Mouse (Mus musculus) CH12.LX (cell line): ENCODE data around the gene Adgrg1. TPM values are rescaled to one million over a fixed set of nuclear protein-coding genes. Genes with fewer than 3 reads are reported as not detected.

Experiments
- DNase-seq: peaks from one replicate; pipeline ENCODE4 v3.0.0-alpha.2; 2013; ENCODE audit errors: extremely low read depth
- H3K27ac ChIP-seq: 2 replicates; pipeline ENCODE4 v1.5.1; 2012; ENCODE audit warnings: low read depth, mild to moderate bottlenecking, control low read depth, moderate library complexity; ENCODE audit not compliant: insufficient read depth
- H3K27me3 ChIP-seq: replicated peaks from 2 replicates; pipeline ENCODE3; 2012; ENCODE audit warnings: inconsistent platforms
- H3K36me3 ChIP-seq, 2 experiments: replicated peaks in 1 of 2; 2 replicates each; pipeline versions ENCODE3 to v1.6.1; 2012; ENCODE audit warnings: inconsistent platforms in 1 of 2, low read length in 1 of 2, mild to moderate bottlenecking in 1 of 2, mixed read lengths in 1 of 2, moderate library complexity in 1 of 2; ENCODE audit not compliant: control insufficient read depth in 1 of 2, insufficient read depth in 1 of 2
- H3K4me1 ChIP-seq, 2 experiments: 2 replicates each; pipeline ENCODE4 v1.6.1; 2012; ENCODE audit warnings: inconsistent platforms in 1 of 2, moderate library complexity in 1 of 2; ENCODE audit not compliant: insufficient read depth in 2 of 2, control insufficient read depth in 1 of 2
- H3K4me2 ChIP-seq: 2 replicates; pipeline ENCODE4 v1.6.1; 2012; ENCODE audit warnings: low read depth, mild to moderate bottlenecking, control low read depth; ENCODE audit not compliant: poor library complexity, insufficient read depth, severe bottlenecking
- H3K4me3 ChIP-seq, 3 experiments: fragments of 150-350 bp in 1 of 3; sonication (generic) in 1 of 3; replicated peaks in 1 of 3; 2 replicates each; pipeline versions ENCODE3 to v1.5.1; 2011 to 2012; ENCODE audit warnings: low read depth in 2 of 3, low read length in 2 of 3, mild to moderate bottlenecking in 2 of 3, moderate library complexity in 2 of 3, control low read depth in 1 of 3, improper control_type of control experiment in 1 of 3, inconsistent platforms in 1 of 3, mixed read lengths in 1 of 3; ENCODE audit not compliant: poor library complexity in 1 of 3
- H3K79me2 ChIP-seq: replicated peaks from 2 replicates; pipeline ENCODE4 v1.6.1; 2012; ENCODE audit warnings: mild to moderate bottlenecking, moderate library complexity; ENCODE audit not compliant: control insufficient read depth, poor library complexity, insufficient read depth, severe bottlenecking; ENCODE audit errors: extremely low read depth
- H3K9ac ChIP-seq: 2 replicates; pipeline ENCODE4 v1.6.1; 2012; ENCODE audit warnings: low read depth, mild to moderate bottlenecking, control low read depth, moderate library complexity; ENCODE audit not compliant: insufficient read depth
- H3K9me3 ChIP-seq: replicated peaks from 2 replicates; pipeline ENCODE3; 2012; ENCODE audit warnings: low read length, inconsistent platforms, mixed read lengths
- BHLHE40 ChIP-seq: IDR thresholded peaks from 2 replicates; pipeline ENCODE4 v1.6.1; 2011; ENCODE audit warnings: mild to moderate bottlenecking, low read depth, low read length, improper control_type of control experiment
- CHD1 ChIP-seq: IDR thresholded peaks from 2 replicates; pipeline ENCODE4 v1.6.1; 2012; ENCODE audit warnings: low read depth, low read length, improper control_type of control experiment, inconsistent platforms
- CHD2 ChIP-seq: IDR thresholded peaks from 2 replicates; pipeline ENCODE4 v1.6.1; 2011; ENCODE audit warnings: low read length, improper control_type of control experiment
- CTCF ChIP-seq, 2 experiments: IDR thresholded peaks in 1 of 2; conservative IDR thresholded peaks in 1 of 2; 2 replicates each; pipeline ENCODE4 v1.5.1; 2011 to 2012; ENCODE audit warnings: low read depth in 2 of 2, low read length in 2 of 2, improper control_type of control experiment in 1 of 2, inconsistent platforms in 1 of 2, mild to moderate bottlenecking in 1 of 2, moderate library complexity in 1 of 2
- E2F4 ChIP-seq: IDR thresholded peaks from 2 replicates; pipeline ENCODE4 v1.6.1; 2011; ENCODE audit warnings: low read depth, low read length, improper control_type of control experiment; ENCODE audit not compliant: insufficient replicate concordance
- ELF1 ChIP-seq: IDR thresholded peaks from 2 replicates; pipeline ENCODE4 v1.6.1; 2014; ENCODE audit warnings: low read depth, mild to moderate bottlenecking, inconsistent platforms, low read length, improper control_type of control experiment
- ETS1 ChIP-seq: conservative IDR thresholded peaks from 2 replicates; pipeline ENCODE4 v1.6.1; 2012; ENCODE audit warnings: low read depth, mild to moderate bottlenecking, inconsistent platforms, low read length, improper control_type of control experiment, moderate library complexity
- IRF4 ChIP-seq: IDR thresholded peaks from 2 replicates; pipeline ENCODE4 v1.6.1; 2014; ENCODE audit warnings: low read depth, mild to moderate bottlenecking, inconsistent platforms, low read length, improper control_type of control experiment
- JUN ChIP-seq: IDR thresholded peaks from 2 replicates; pipeline ENCODE4 v1.6.1; 2011; ENCODE audit warnings: low read depth, mild to moderate bottlenecking, low read length, improper control_type of control experiment, moderate library complexity; ENCODE audit not compliant: insufficient read depth
- JUND ChIP-seq: conservative IDR thresholded peaks from 2 replicates; pipeline ENCODE4 v1.6.1; 2011; ENCODE audit warnings: low read depth, low read length, improper control_type of control experiment
- KAT2A ChIP-seq: IDR thresholded peaks from 2 replicates; pipeline ENCODE4 v1.6.1; 2012; ENCODE audit warnings: low read length, improper control_type of control experiment, inconsistent platforms; ENCODE audit not compliant: insufficient replicate concordance
- MAFK ChIP-seq: IDR thresholded peaks from 2 replicates; pipeline ENCODE4 v1.6.1; 2011; ENCODE audit warnings: low read length, improper control_type of control experiment; ENCODE audit not compliant: insufficient replicate concordance
- MAZ ChIP-seq: IDR thresholded peaks from 2 replicates; pipeline ENCODE4 v1.6.1; 2012; ENCODE audit warnings: low read depth, mild to moderate bottlenecking, inconsistent platforms, low read length, improper control_type of control experiment, moderate library complexity
- MXI1 ChIP-seq: IDR thresholded peaks from 2 replicates; pipeline ENCODE4 v1.6.1; 2011; ENCODE audit warnings: mild to moderate bottlenecking, low read depth, low read length, improper control_type of control experiment
- NELFE ChIP-seq: IDR thresholded peaks from 2 replicates; pipeline ENCODE4 v1.6.1; 2011; ENCODE audit warnings: low read depth, low read length, improper control_type of control experiment
- NRF1 ChIP-seq: IDR thresholded peaks from 2 replicates; pipeline ENCODE4 v1.6.1; 2014; ENCODE audit warnings: low read depth, mild to moderate bottlenecking, inconsistent platforms, low read length, improper control_type of control experiment, moderate library complexity
- PAX5 ChIP-seq: IDR thresholded peaks from 2 replicates; pipeline ENCODE4 v1.6.1; 2012; ENCODE audit warnings: low read length, inconsistent platforms, mixed read lengths
- RAD21 ChIP-seq: IDR thresholded peaks from 2 replicates; pipeline ENCODE4 v1.6.1; 2011; ENCODE audit warnings: low read depth, mild to moderate bottlenecking, low read length, improper control_type of control experiment, moderate library complexity
- RCOR1 ChIP-seq: conservative IDR thresholded peaks from 2 replicates; pipeline ENCODE4 v1.6.1; 2012; ENCODE audit warnings: low read depth, mild to moderate bottlenecking, inconsistent platforms, low read length, improper control_type of control experiment
- SIN3A ChIP-seq: IDR thresholded peaks from 2 replicates; pipeline ENCODE4 v1.6.1; 2012; ENCODE audit warnings: low read length, improper control_type of control experiment, inconsistent platforms
- SMC3 ChIP-seq: IDR thresholded peaks from 2 replicates; pipeline ENCODE4 v1.6.1; 2011; ENCODE audit warnings: low read depth, low read length, improper control_type of control experiment
- TCF12 ChIP-seq: IDR thresholded peaks from 2 replicates; pipeline ENCODE4 v1.6.1; 2014; ENCODE audit warnings: low read depth, mild to moderate bottlenecking, inconsistent platforms, low read length, improper control_type of control experiment
- UBTF ChIP-seq: IDR thresholded peaks from 2 replicates; pipeline ENCODE4 v1.6.1; 2012; ENCODE audit warnings: low read depth, mild to moderate bottlenecking, inconsistent platforms, low read length, improper control_type of control experiment, moderate library complexity
- USF1 ChIP-seq: IDR thresholded peaks from 2 replicates; pipeline ENCODE4 v1.6.1; 2014; ENCODE audit warnings: low read depth, mild to moderate bottlenecking, inconsistent platforms, low read length, improper control_type of control experiment
- ZC3H11A ChIP-seq: IDR thresholded peaks from 2 replicates; pipeline ENCODE4 v1.6.1; 2012; ENCODE audit warnings: low read depth, mild to moderate bottlenecking, inconsistent platforms, low read length, improper control_type of control experiment
- ZKSCAN1 ChIP-seq: IDR thresholded peaks from 2 replicates; pipeline ENCODE4 v1.6.1; 2012; ENCODE audit warnings: low read depth, inconsistent platforms, low read length, improper control_type of control experiment, borderline replicate concordance
- ZNF384 ChIP-seq: IDR thresholded peaks from 2 replicates; pipeline ENCODE4 v1.6.1; 2012; ENCODE audit warnings: low read depth, low read length, improper control_type of control experiment, inconsistent platforms
- dilution Hi-C: fragments of 300-500 bp; cut with MboI; formaldehyde crosslinking; loops from 2 replicates; pipeline ENCODE4 v1.14.3; 2020; ENCODE audit warnings: low sequenced_read_pairs; ENCODE audit not compliant: extremely low pct_unique_long_range_greater_than_20kb, extremely low pct_ligation_motif_present
- in situ Hi-C: fragments of 300-500 bp; cut with MboI; formaldehyde crosslinking; loops from 3 replicates; pipeline ENCODE4 v1.14.3; 2019; ENCODE audit warnings: low sequenced_read_pairs, low pct_ligation_motif_present, low pct_unique_long_range_greater_than_20kb, mixed read lengths
- polyA plus RNA-seq: library from polyadenylated mRNA; unstranded; fragments of >175 nt; gene quantifications from 2 replicates; pipeline ENCODE4 v1.2.1, GENCODE M21; 2012; ENCODE audit warnings: low read depth; ENCODE audit not compliant: insufficient read length
- total RNA-seq, 2 experiments: library from RNA; depleted of rRNA; stranded (reverse); fragments of 300-350 nt in 1 of 2; fragments of >200 nt in 1 of 2; gene quantifications; 2 replicates each; pipeline ENCODE4 v1.2.3; 2012 to 2014

Gene Adgrg1
- total and polyA plus RNA-seq, 3 experiments, result 0.42 to 2.5 (median 1.2) TPM

DNA sequence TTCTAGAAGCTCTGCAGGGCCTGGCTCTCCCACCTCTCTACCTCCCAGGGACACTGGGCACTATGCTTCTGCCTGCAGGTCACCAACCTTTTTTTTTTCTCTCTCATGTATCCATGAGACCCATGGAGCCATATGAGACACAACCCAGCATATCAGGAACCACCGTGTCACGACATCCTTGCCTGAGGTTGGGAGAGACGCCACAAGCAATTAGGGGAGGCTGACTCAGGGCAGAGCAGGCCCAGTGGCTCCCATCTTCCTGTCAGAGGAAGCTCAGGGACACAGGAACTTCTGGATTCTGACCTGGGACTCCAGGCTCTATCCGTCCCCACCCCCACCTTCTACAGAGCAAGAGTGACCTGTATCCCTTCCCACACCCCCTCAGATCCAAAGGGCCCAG, 41.3 kb downstream of the Adgrg1 start:
- H3K79me2 ChIP-seq, result no peaks in the 10 kb centered on the region
- H3K4me3 ChIP-seq, result no peak overlapping the region
- H3K4me1 ChIP-seq, result no peaks in the 10 kb centered on the region
- in situ Hi-C loops (no loop called here), dilution Hi-C loops (no loop called here)
- H3K27me3 ChIP-seq, result peaks cover 45% of the 10 kb centered on the region
- H3K9ac ChIP-seq, result no peak overlapping the region
- no peak for TF ChIP-seq ELF1
- no peak for DNase-seq
- H3K9me3 ChIP-seq, result no peaks in the 10 kb centered on the region
- H3K27ac ChIP-seq, result no peak overlapping the region
- no peak overlapping the region for H3K4me2 ChIP-seq
- peaks cover 0 to 2% of the 10 kb centered on the region in 2 experiments for H3K36me3 ChIP-seq

DNA sequence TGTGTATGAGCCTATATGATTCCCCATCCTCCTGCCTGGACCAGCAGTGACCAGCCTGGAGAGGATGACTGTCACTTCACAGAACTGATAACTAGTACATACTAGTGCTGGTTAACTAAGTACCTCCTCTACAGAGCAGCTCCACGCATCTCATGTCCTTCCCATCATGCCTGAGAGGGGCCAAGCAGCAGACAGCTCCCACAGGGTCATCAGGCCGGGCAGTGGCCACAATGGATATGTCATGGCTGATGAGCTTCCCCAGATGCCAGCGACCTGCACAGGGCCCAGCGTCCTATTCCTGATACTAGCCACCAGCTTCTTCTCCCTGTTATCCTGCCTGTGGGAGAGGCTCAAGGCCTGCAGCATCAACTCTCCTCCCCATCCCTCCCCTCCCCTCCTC, 42.1 kb downstream of the Adgrg1 start:
- no peak for DNase-seq
- Histone ChIP-seq H3K9ac (no peak overlapping the region), H3K4me3 (no peak overlapping the region), H3K27me3 (peaks cover 53% of the 10 kb centered on the region), H3K9me3 (no peaks in the 10 kb centered on the region), H3K79me2 (no peaks in the 10 kb centered on the region), H3K36me3 (peaks cover 0 to 2% of the 10 kb centered on the region in 2 experiments), H3K4me2 (no peak overlapping the region), H3K4me1 (no peaks in the 10 kb centered on the region), H3K27ac (no peak overlapping the region)
- dilution Hi-C loops (no loop called here), in situ Hi-C loops (no loop called here)
- TF ChIP-seq ZKSCAN1 (no peak), BHLHE40 (no peak), MAZ (no peak), ZNF384 (no peak), TCF12 (no peak), RAD21 (no peak), ETS1 (no peak), CTCF (conservative IDR thresholded peaks at IDR 0.05 in 1 of 2, IDR thresholded peaks at IDR 0.05 in 1 of 2; ENCODE audit: low read depth in 2 of 2, low read length in 2 of 2) (no peak), JUND (no peak), E2F4 (no peak), KAT2A (no peak), MXI1 (no peak), USF1 (no peak), RCOR1 (no peak), CHD2 (no peak)

DNA sequence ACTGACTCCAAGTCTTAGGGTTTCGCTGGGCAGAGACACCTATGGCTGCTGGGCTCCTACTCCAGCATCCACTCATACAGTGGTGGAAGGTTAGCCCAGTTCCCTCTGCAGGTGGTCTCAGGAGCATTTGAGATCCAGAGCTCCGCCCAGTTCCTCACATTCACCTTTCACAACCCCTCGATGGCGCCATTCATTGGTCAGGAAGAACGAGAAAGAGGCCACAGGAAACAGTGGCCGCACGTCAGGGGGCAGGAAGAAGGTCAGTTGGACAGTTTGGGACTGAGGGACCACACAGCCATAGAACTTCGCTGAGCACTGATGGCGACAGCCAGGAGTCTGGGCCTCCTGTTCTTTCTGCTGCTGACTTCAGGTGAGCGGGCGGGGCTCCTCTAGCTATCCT, 42.9 kb downstream of the Adgrg1 start, which contains the start of gene Adgrg3:
Adgrg3 (plus strand) TSS at position 242 of the 400 bp plus-strand sequence.
- H3K4me3 ChIP-seq, result no peak within 1 kb of the TSS
- no peaks in the 10 kb centered on the region for H3K79me2 ChIP-seq
- no peak within 1 kb of the TSS for H3K9ac ChIP-seq
- peaks cover 61% of the 10 kb centered on the region for H3K27me3 ChIP-seq
- no peak within 1 kb of the TSS for H3K27ac ChIP-seq
- no peaks in the 10 kb centered on the region for H3K4me1 ChIP-seq
- H3K9me3 ChIP-seq, result no peaks in the 10 kb centered on the region
- in situ Hi-C loops, result no loop called here
- H3K36me3 ChIP-seq, result peaks cover 0 to 2% of the 10 kb centered on the region in 2 experiments
- no peak for DNase-seq
- dilution Hi-C loops, result no loop called here
- H3K4me2 ChIP-seq, result no peak within 1 kb of the TSS
- TF ChIP-seq ELF1 (no peak), IRF4 (no peak), CHD1 (no peak), NELFE (no peak), JUND (no peak), ZC3H11A (no peak), PAX5 (no peak), NRF1 (no peak), CTCF (conservative IDR thresholded peaks at IDR 0.05 in 1 of 2, IDR thresholded peaks at IDR 0.05 in 1 of 2; ENCODE audit: low read depth in 2 of 2, low read length in 2 of 2) (no peak), E2F4 (no peak), JUN (no peak), USF1 (no peak), SMC3 (no peak), RCOR1 (no peak), MXI1 (no peak), MAFK (no peak), UBTF (no peak), RAD21 (no peak), SIN3A (no peak)
